Mouse (Mus musculus) layer of hippocampus, adult 11-12 months (tissue): Measurements from ENCODE around the gene Irs2.

Experiments
- DNase-seq: peaks from one replicate; pipeline ENCODE4 v3.0.0; 2022; ENCODE audit warnings: low spot score

Gene Irs2

GRCm38 (mm10) chr8:10986638-10987037, 21.6 kb downstream of the Irs2 start:
- DNase-seq: no peak

- DNase-seq: no peak
Observed at GRCm38 (mm10) chr8:10985064-10985463, 23.2 kb downstream of the Irs2 start.

- no peak for DNase-seq
Observed at GRCm38 (mm10) chr8:10980876-10981275, 27.4 kb downstream of the Irs2 start.

GRCm38 (mm10) chr8:10979916-10980315, 28.3 kb downstream of the Irs2 start:
- no peak for DNase-seq

GRCm38 (mm10) chr8:10979196-10979794, 29.0 kb downstream of the Irs2 start:
- DNase-seq: no peak

- peak; percentile 69 for DNase-seq
Observed at GRCm38 (mm10) chr8:10978377-10978776, 29.9 kb downstream of the Irs2 start.

- DNase-seq: no peak
Observed at GRCm38 (mm10) chr8:10977742-10978376, 30.4 kb downstream of the Irs2 start.

- DNase-seq: no peak
Observed at GRCm38 (mm10) chr8:10974659-10975058, 33.6 kb downstream of the Irs2 start.

- DNase-seq: no peak
Observed at GRCm38 (mm10) chr8:10974126-10974525, 34.1 kb downstream of the Irs2 start.

- no peak for DNase-seq
Observed at GRCm38 (mm10) chr8:10972851-10973452, 35.3 kb downstream of the Irs2 start.

- no peak for DNase-seq
Observed at GRCm38 (mm10) chr8:10971984-10972383, 36.3 kb downstream of the Irs2 start.

- DNase-seq: no peak
Observed at GRCm38 (mm10) chr8:10971509-10971908, 36.7 kb downstream of the Irs2 start.

- no peak for DNase-seq
Observed at GRCm38 (mm10) chr8:10970496-10971456, 37.5 kb downstream of the Irs2 start.

- DNase-seq: no peak
Observed at GRCm38 (mm10) chr8:10968687-10969086, 39.6 kb downstream of the Irs2 start.

- DNase-seq: peak; percentile 39
Observed at GRCm38 (mm10) chr8:10965401-10966117, 42.7 kb downstream of the Irs2 start.

GRCm38 (mm10) chr8:10964511-10965099, 43.7 kb downstream of the Irs2 start:
- DNase-seq: no peak

- no peak for DNase-seq
Observed at GRCm38 (mm10) chr8:10961989-10962388, 46.3 kb downstream of the Irs2 start.

- peak; percentile 49 for DNase-seq
Observed at GRCm38 (mm10) chr8:10960277-10960819, 47.9 kb downstream of the Irs2 start.

- peak; percentile 27 for DNase-seq
Observed at GRCm38 (mm10) chr8:10957292-10957955, 50.8 kb downstream of the Irs2 start.

GRCm38 (mm10) chr8:10953346-10954053, 54.8 kb downstream of the Irs2 start:
- DNase-seq: peak; percentile 66
